Mouse (Mus musculus) urinary bladder, postnatal 10 days (tissue): ENCODE data around the gene Neurl1b.

ENCODE experiments used
- DNase-seq: peaks from one replicate; pipeline ENCODE4 v3.0.0; 2022; ENCODE audit warnings: low spot score

Gene Neurl1b

DNA sequence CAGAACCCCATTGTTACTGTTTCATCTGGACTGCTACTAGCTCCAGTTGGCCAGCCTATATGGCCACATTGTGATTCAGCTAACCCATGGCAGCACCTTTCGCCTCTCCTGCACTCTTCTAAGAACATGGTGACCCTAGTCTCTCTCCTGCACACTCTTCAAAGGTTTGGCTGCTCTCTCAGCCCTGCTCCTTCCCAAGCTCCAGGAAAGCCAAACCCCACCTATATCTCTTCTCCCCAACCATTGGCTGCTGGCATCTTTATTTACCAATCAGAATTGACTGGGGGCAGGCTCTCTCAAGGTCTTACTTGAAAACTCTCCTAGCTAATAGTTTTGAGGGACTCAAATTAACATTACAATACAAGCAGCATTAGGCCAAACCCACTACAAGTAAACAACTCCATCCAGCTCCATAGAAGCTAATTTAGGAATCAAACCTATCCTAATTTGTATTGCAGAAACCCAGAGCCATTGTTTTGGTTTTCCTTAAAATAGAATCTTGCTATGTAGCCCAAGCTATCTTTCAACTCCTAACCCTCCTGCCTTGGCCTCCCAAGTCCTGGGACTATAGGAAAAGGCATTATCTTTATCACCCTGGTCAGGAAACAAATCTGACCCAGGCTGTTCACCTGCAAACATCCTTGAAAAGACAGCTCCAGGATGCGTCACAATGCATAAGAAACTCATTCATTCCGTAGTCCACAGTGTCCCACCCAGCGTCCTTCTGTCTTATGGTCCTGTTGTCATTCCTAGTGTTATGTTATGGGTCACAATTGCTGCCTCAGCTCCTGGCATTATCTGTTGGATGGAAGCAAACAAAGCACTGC is 80.2 kb downstream of the Neurl1b start:
- no peak for DNase-seq
